Mouse (Mus musculus) heart, adult 9 months (tissue): Measurements from ENCODE around the gene Negr1.
"Not testable (repeated sequence)": the region's sequence is repeated elsewhere in the genome, so short reads cannot be mapped to it uniquely, and the experiment has no call there.

Source experiments
- DNase-seq, 2 experiments: peaks; one replicate each; pipeline ENCODE4 v3.0.0; 2022; ENCODE audit warnings: low spot score in 2 of 2

Negr1 gene

GRCm38 (mm10) chr3:156992811-156993210 lies 431.2 kb downstream of the Negr1 start:
- no peak for DNase-seq

DNA sequence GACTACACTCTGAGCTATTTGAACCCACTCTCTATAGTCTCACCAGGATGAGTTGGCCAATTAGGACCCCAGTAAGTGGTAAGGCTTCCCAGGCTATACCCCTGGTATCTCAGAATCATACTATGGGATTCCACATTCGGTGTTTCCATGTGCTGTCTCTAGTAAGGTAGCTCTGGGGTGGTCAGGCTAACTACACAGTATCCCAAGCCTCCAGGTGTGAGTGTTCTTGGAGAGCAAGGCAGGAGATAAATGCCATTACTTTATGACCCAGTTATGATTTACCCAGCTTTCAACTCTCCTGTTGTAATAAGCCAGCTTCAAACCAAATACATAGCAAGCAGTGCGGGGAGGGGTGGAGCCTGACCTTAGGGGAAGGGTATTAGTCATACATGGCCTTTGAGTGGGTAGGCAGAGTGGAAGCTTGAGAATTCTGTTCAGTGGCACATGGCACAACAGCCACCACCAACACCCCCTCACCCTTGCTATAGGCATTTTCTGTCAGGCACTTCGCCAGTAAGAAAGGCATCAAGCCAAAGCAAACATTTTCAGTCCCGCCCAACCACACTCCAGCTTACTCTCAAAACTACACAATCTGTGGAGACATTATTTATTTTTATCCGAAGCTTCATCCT lies 437.7 kb downstream of the Negr1 start:
- DNase-seq = no peak

GRCm38 (mm10) chr3:157021632-157022031 lies 460.0 kb downstream of the Negr1 start:
- DNase-seq = no peak

GRCm38 (mm10) chr3:157024580-157024979 lies 463.0 kb downstream of the Negr1 start:
- DNase-seq = no peak

DNA sequence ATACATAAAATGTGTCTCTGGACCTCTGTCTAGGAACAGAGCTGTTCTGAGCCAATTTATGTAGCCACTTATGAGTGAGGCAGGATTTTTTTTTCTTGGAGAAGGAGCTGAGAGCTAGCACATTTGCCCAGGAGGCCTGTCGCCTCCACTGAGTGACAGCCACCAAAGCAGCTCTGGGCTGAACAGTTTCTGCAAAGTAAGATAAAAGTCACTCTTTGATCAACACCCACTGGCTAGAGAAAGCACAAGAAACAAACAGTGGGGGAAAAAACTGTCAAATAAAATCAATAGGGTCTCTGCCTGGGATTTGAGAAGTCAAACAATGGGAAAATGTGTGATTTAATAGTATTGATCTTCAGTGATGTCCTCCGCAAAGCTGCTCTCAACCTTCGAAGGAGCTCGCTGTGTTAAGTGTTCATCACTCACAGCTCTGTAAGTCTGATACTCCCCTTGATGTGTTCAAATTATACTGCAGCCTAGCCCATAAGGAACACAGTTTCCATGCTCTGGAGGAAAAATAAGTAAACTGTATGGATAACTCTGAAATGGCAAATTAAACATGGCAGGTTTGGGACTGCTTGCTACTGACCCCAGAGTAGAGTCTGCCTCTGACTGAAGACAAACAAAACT lies 470.0 kb downstream of the Negr1 start:
- no peak for DNase-seq

DNA sequence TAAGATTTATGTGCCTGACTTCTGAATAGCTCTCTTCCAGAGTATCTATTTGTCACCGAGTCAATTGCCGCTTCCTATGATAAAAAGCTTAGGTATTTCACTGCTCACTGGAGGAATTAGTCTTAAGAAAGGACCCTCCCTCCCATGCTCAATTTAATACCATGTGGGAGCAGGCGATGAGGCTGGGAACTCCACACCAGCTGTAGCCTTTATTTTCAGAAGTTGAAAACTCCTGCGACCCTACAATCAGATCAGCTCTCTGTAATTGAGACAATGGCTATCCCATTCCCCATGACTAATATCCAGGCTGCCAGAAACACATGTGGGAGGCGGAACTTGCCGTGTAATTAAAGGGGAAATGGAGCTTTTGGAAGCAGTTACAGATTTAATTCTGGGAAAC lies 474.4 kb downstream of the Negr1 start:
- DNase-seq = no peak

DNA sequence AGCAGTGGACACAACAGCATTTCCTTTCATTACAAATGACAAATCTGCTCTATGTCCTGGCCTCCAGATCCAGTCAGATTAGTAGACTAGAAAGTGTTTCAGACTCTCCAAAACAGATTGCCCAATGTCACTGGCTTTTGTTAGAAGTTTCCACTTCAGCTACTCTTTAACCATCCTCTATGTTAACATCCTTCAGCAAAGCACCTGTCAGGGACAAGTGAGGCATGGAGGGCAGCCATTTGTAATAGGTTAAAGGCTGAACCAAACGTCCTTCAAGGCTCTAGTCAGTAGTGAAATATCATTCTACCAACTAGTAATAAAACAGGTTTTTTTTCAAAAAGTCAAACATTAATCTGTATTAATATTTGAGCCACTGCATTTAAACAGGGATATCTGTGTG lies 475.0 kb downstream of the Negr1 start:
- no peak for DNase-seq

- DNase-seq = no peak
These were observed 479.0 kb downstream of the Negr1 start for GRCm38 (mm10) chr3:157040619-157041018.

DNA sequence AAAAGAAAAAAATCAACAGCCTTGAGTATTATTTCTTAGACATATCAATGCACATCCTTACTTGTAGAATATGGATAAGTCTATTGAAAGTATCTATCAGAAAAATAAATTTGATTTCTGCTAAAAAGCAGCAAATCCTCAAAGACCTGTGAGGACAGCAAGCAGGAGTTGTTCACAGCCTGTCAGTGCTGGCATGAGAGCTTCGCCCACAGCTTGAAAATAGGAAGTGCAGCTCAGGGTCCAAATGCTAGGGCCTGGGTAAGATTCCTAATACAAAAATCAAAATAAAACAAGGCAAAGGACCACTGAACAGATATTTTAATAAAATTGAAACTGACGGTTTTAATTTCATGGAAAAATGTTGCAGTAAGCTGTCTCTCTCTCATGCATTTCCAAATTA lies 483.0 kb downstream of the Negr1 start:
- no peak for DNase-seq

GRCm38 (mm10) chr3:157064438-157064837 lies 502.8 kb downstream of the Negr1 start:
- DNase-seq = not testable (repeated sequence)

DNA sequence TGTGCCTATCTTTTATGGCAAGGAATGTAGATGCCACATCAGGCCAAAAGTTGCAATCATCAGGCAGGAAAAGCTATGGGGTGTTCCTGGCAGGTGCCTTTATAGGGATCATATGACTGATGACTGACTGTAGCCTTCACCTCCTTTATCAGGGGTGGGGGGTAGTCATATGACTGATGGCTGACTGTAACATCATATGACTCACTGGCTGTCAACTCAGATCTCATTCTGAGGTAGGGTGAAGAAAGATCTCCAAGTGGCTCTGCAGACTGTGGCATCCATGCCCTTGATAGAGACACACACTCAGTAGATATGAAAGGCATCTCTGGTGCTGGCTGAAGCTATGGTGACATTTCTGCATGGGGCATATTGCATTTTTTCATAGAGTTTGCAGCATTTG lies 504.7 kb downstream of the Negr1 start:
- no peak for DNase-seq

DNA sequence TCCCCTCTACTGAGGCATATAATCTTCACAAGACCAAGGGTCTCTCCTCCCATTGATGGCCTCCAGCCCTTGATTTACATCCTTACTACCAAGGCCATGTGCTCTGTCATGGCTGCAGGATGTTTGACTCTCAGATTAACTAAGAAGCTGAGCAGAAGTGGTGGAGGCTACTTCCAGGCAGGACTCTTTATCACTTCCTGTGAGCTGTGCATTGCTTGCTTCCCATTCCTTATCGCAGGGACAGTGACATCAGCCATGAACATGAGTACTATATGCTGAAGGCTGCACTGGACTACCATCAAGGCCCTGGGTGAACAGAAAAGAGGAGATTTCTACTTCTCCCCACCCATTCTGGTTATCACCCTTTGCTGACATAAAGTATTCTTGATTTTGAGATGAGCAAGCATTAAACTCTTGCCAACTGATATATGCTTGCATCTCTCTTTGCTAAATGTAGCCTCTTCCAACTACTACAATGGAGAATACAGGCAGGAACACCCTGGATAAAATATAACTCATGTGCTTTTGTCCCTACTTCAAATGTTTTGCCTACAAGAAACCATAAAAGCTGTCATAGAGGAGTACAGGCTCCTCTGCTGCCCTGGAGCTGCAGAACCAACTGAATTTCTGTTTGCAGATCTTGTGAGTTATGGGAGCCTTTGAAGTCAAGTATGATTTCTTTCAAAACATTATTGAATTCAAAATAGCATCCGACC lies 517.8 kb downstream of the Negr1 start:
- no peak for DNase-seq

GRCm38 (mm10) chr3:157079966-157080306 lies 518.3 kb downstream of the Negr1 start:
- no peak for DNase-seq

GRCm38 (mm10) chr3:157080585-157080984 lies 519.0 kb downstream of the Negr1 start:
- no peak for DNase-seq

- DNase-seq = no peak
These were observed 521.5 kb downstream of the Negr1 start for GRCm38 (mm10) chr3:157082808-157083784.

- no peak for DNase-seq
These were observed 523.6 kb downstream of the Negr1 start for GRCm38 (mm10) chr3:157085180-157085579.

DNA sequence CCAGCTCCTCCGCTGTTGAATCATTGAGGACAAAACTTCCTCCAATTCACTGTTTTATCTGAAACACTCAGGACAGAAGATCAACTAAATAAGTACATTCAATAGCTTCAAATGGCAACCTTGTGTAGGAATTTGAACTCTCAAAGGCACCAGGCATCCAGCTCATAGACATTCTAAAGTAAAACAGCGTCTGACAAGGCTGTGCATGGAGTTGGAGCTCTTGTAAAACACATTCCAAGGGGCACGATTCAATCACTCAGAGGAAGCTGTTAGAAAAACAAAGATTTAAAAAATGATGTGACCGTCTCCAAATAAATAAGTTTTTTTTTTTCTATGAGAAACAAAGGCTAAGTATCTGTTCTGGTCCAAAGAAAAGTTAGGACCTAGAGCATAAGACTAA lies 528.5 kb downstream of the Negr1 start:
- no peak for DNase-seq

DNA sequence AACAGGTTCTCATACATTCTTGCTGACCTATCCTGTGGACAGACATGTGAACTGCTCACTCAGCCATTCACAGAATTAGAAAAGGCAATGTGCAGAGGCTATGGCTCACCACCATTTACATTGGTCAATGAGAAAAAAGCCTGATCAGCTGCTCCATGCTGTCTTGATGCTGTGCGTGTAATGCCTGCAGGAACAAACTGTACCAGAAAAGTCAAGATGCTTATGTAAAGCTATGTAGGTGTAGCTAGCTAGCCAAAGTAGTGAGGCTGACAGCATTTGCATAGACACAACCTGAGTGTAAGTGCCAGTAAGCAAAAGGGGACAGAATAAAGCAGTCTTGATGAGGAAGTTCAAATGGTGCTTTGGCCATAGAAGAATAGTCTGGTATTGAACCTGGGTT lies 534.7 kb downstream of the Negr1 start:
- no peak for DNase-seq

DNA sequence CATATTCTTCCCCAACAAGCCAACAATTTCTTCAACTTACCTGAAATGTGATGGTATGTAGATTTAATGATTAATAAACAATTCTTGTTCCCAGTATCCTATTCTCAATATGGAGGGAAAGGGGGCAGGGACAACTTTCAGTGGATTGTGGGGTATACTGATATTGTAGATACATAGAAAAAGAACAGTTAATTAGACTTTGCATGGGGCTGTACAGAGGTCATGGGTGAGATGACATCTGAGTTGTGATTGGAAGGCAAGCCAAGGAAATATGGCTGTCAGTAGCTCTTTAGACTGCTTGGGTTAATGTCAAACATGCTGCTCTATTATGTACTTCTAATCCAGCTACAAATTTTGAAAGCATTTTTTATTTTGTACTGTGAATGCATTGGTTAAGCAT lies 535.9 kb downstream of the Negr1 start:
- no peak for DNase-seq

DNA sequence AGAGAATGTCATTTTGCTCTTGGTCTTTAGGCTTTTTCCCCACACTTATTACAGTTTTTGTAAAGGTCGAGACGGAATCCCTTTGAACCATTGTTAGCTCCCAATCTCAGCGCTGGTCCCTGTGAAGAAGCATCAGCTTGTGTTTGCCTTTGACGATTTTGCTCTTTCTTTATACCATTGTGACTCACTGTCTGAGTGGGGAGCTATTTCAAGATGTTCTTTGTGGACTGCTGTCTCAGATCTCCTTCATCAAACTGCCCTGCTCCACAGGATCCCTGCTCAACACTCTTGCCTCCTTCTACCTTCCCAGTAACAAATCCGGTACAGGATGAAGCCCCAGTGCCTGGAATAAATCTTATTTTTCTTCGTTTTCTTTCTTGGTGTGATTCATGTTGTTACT lies 536.8 kb downstream of the Negr1 start:
- DNase-seq = no peak

GRCm38 (mm10) chr3:157104866-157105579 lies 543.4 kb downstream of the Negr1 start:
- no peak for DNase-seq
